Mouse (Mus musculus): Measurements from ENCODE around the gene Fgd1. TPM values are rescaled to one million over a fixed set of nuclear protein-coding genes. Genes with fewer than 3 reads are reported as not detected.
A peak's percentile ranks its signal among the peaks of the same experiment; 100 is the strongest.

The Fgd1 gene
- polyA plus RNA-seq, 1 experiment from 2014 or later = 13.5 TPM

- H3K9ac ChIP-seq (ENCODE audit: low read length) = peak overlapping the region; percentile 66
- peak overlapping the region; percentile 62; the same call in 1 of the 2 replicates for H3K4me2 ChIP-seq (ENCODE audit: low read depth, severe bottlenecking)
- H3K27me3 ChIP-seq (ENCODE audit: control insufficient read depth, insufficient read depth, low read length) = no peaks in the 10 kb centered on the region
- peak overlapping the region; percentile 83 for H3K27ac ChIP-seq (replicated peaks; ENCODE audit: low read depth, low read length)
- no peaks in the 10 kb centered on the region for H3K36me3 ChIP-seq (ENCODE audit: control insufficient read depth, insufficient read depth, low read length)
- 16% methylated on average over 42 of the region's 62 CpGs for WGBS
- peak overlapping the region; percentile 52 for H3K4me3 ChIP-seq (ENCODE audit: low read depth, low read length)
- peak; percentile 91 for ATAC-seq (ENCODE audit: insufficient number of reproducible peaks, low FRiP score, low TSS enrichment, low read depth)
- peak; percentile 87 for DNase-seq (ENCODE audit: low spot score)
- H3K9me3 ChIP-seq (ENCODE audit: control insufficient read depth, low read length) = no peaks in the 10 kb centered on the region
- H3K4me1 ChIP-seq (ENCODE audit: control insufficient read depth, insufficient read depth, low read length) = 0 out of 2 replicates have a peak, but pooled peaks cover 2% of the 10 kb centered on the region
These were observed 954 bp downstream of the Fgd1 start for GRCm38 (mm10) chrX:151046777-151047430.

GRCm38 (mm10) chrX:151047431-151048058, 1.6 kb downstream of the Fgd1 start:
- no peaks in the 10 kb centered on the region for H3K9me3 ChIP-seq (ENCODE audit: control insufficient read depth, low read length)
- peak overlapping the region; percentile 66 for H3K9ac ChIP-seq (ENCODE audit: low read length)
- no peaks in the 10 kb centered on the region for H3K27me3 ChIP-seq (ENCODE audit: control insufficient read depth, insufficient read depth, low read length)
- peak; percentile 32 for DNase-seq (ENCODE audit: low spot score)
- 19% methylated on average over 44 of the region's 56 CpGs for WGBS
- peak overlapping the region; percentile 62 for H3K4me2 ChIP-seq (ENCODE audit: low read depth, severe bottlenecking)
- no peaks in the 10 kb centered on the region for H3K36me3 ChIP-seq (ENCODE audit: control insufficient read depth, insufficient read depth, low read length)
- H3K4me1 ChIP-seq (ENCODE audit: control insufficient read depth, insufficient read depth, low read length) = 0 out of 2 replicates have a peak, but pooled peaks cover 2% of the 10 kb centered on the region
- peak overlapping the region; percentile 52 for H3K4me3 ChIP-seq (ENCODE audit: low read depth, low read length)
- peak overlapping the region; percentile 83 for H3K27ac ChIP-seq (replicated peaks; ENCODE audit: low read depth, low read length)
- ATAC-seq (ENCODE audit: insufficient number of reproducible peaks, low FRiP score, low TSS enrichment, low read depth) = 0 out of 2 replicates have a peak, but pooled peaks have one; percentile 24

- DNase-seq (ENCODE audit: low spot score) = no peak
- peak overlapping the region; percentile 24; the same call in 1 of the 2 replicates for H3K4me2 ChIP-seq (ENCODE audit: low read depth, severe bottlenecking)
- 66% methylated on average over 8 of the region's 8 CpGs for WGBS
- 0 out of 2 replicates have a peak, but pooled peaks cover 7% of the 10 kb centered on the region for H3K4me1 ChIP-seq (ENCODE audit: control insufficient read depth, insufficient read depth, low read length)
- H3K36me3 ChIP-seq (ENCODE audit: control insufficient read depth, insufficient read depth, low read length) = no peaks in the 10 kb centered on the region
- no peak overlapping the region for H3K9ac ChIP-seq (ENCODE audit: low read length)
- H3K27ac ChIP-seq (replicated peaks; ENCODE audit: low read depth, low read length) = no peak overlapping the region
- no peaks in the 10 kb centered on the region for H3K9me3 ChIP-seq (ENCODE audit: control insufficient read depth, low read length)
- H3K27me3 ChIP-seq (ENCODE audit: control insufficient read depth, insufficient read depth, low read length) = no peaks in the 10 kb centered on the region
- no peak for ATAC-seq (ENCODE audit: insufficient number of reproducible peaks, low FRiP score, low TSS enrichment, low read depth)
- H3K4me3 ChIP-seq (ENCODE audit: low read depth, low read length) = no peak overlapping the region
These were observed 3.8 kb downstream of the Fgd1 start for GRCm38 (mm10) chrX:151049661-151050215.

GRCm38 (mm10) chrX:151050337-151050736, 4.4 kb downstream of the Fgd1 start:
- H3K27ac ChIP-seq (replicated peaks; ENCODE audit: low read depth, low read length) = no peak overlapping the region
- no peak for ATAC-seq (ENCODE audit: insufficient number of reproducible peaks, low FRiP score, low TSS enrichment, low read depth)
- no peaks in the 10 kb centered on the region for H3K27me3 ChIP-seq (ENCODE audit: control insufficient read depth, insufficient read depth, low read length)
- 75% methylated on average over 7 of the region's 7 CpGs for WGBS
- H3K36me3 ChIP-seq (ENCODE audit: control insufficient read depth, insufficient read depth, low read length) = no peaks in the 10 kb centered on the region
- no peak overlapping the region for H3K4me2 ChIP-seq (ENCODE audit: low read depth, severe bottlenecking)
- peaks cover 9% of the 10 kb centered on the region; the same call in 1 of the 2 replicates for H3K4me1 ChIP-seq (ENCODE audit: control insufficient read depth, insufficient read depth, low read length)
- no peaks in the 10 kb centered on the region for H3K9me3 ChIP-seq (ENCODE audit: control insufficient read depth, low read length)
- H3K9ac ChIP-seq (ENCODE audit: low read length) = no peak overlapping the region
- no peak overlapping the region for H3K4me3 ChIP-seq (ENCODE audit: low read depth, low read length)
- no peak for DNase-seq (ENCODE audit: low spot score)

- WGBS = 50% methylated on average over 5 of the region's 6 CpGs
- Histone ChIP-seq H3K4me1 (ENCODE audit: control insufficient read depth, insufficient read depth, low read length) (peaks cover 9% of the 10 kb centered on the region; the same call in 1 of the 2 replicates), H3K4me2 (ENCODE audit: low read depth, severe bottlenecking) (0 out of 2 replicates have a peak overlapping the region, but pooled peaks have one; percentile 12), H3K27me3 (ENCODE audit: control insufficient read depth, insufficient read depth, low read length) (no peaks in the 10 kb centered on the region), H3K9ac (ENCODE audit: low read length) (no peak overlapping the region), H3K9me3 (ENCODE audit: control insufficient read depth, low read length) (no peaks in the 10 kb centered on the region), H3K4me3 (ENCODE audit: low read depth, low read length) (no peak overlapping the region), H3K36me3 (ENCODE audit: control insufficient read depth, insufficient read depth, low read length) (no peaks in the 10 kb centered on the region), H3K27ac (replicated peaks; ENCODE audit: low read depth, low read length) (peak overlapping the region; percentile 79)
- ATAC-seq (ENCODE audit: insufficient number of reproducible peaks, low FRiP score, low TSS enrichment, low read depth) (peak; percentile 58; the same call in 1 of the 2 replicates), DNase-seq (ENCODE audit: low spot score) (peak; percentile 59)
These were observed 8.5 kb downstream of the Fgd1 start for GRCm38 (mm10) chrX:151054489-151054888.

GRCm38 (mm10) chrX:151055559-151055958, 9.6 kb downstream of the Fgd1 start:
- 23% methylated on average over 1 of the region's 1 CpGs for WGBS
- no peaks in the 10 kb centered on the region for H3K36me3 ChIP-seq (ENCODE audit: control insufficient read depth, insufficient read depth, low read length)
- peak; percentile 27 for DNase-seq (ENCODE audit: low spot score)
- no peak overlapping the region for H3K4me2 ChIP-seq (ENCODE audit: low read depth, severe bottlenecking)
- peaks cover 7% of the 10 kb centered on the region; the same call in 1 of the 2 replicates for H3K4me1 ChIP-seq (ENCODE audit: control insufficient read depth, insufficient read depth, low read length)
- no peaks in the 10 kb centered on the region for H3K9me3 ChIP-seq (ENCODE audit: control insufficient read depth, low read length)
- 0 out of 2 replicates have a peak, but pooled peaks have one; percentile 61 for ATAC-seq (ENCODE audit: insufficient number of reproducible peaks, low FRiP score, low TSS enrichment, low read depth)
- 0 out of 2 replicates have a peak, but pooled peaks cover 2% of the 10 kb centered on the region for H3K27me3 ChIP-seq (ENCODE audit: control insufficient read depth, insufficient read depth, low read length)
- no peak overlapping the region for H3K4me3 ChIP-seq (ENCODE audit: low read depth, low read length)
- no peak overlapping the region for H3K27ac ChIP-seq (replicated peaks; ENCODE audit: low read depth, low read length)
- no peak overlapping the region for H3K9ac ChIP-seq (ENCODE audit: low read length)

- Histone ChIP-seq H3K27me3 (ENCODE audit: control insufficient read depth, insufficient read depth, low read length) (0 out of 2 replicates have a peak, but pooled peaks cover 2% of the 10 kb centered on the region), H3K36me3 (ENCODE audit: control insufficient read depth, insufficient read depth, low read length) (no peaks in the 10 kb centered on the region), H3K4me1 (ENCODE audit: control insufficient read depth, insufficient read depth, low read length) (peaks cover 3% of the 10 kb centered on the region; the same call in 1 of the 2 replicates), H3K9me3 (ENCODE audit: control insufficient read depth, low read length) (no peaks in the 10 kb centered on the region), H3K27ac (replicated peaks; ENCODE audit: low read depth, low read length) (no peak overlapping the region), H3K4me3 (ENCODE audit: low read depth, low read length) (no peak overlapping the region), H3K9ac (ENCODE audit: low read length) (no peak overlapping the region), H3K4me2 (ENCODE audit: low read depth, severe bottlenecking) (no peak overlapping the region)
- ATAC-seq (ENCODE audit: insufficient number of reproducible peaks, low FRiP score, low TSS enrichment, low read depth) (no peak), DNase-seq (ENCODE audit: low spot score) (no peak)
- WGBS = 73% methylated on average over 1 of the region's 1 CpGs
These were observed 13.4 kb downstream of the Fgd1 start for GRCm38 (mm10) chrX:151059346-151059745.

- Histone ChIP-seq H3K9me3 (ENCODE audit: control insufficient read depth, low read length) (no peaks in the 10 kb centered on the region), H3K4me1 (ENCODE audit: control insufficient read depth, insufficient read depth, low read length) (no peaks in the 10 kb centered on the region), H3K27me3 (ENCODE audit: control insufficient read depth, insufficient read depth, low read length) (0 out of 2 replicates have a peak, but pooled peaks cover 2% of the 10 kb centered on the region), H3K4me3 (ENCODE audit: low read depth, low read length) (no peak overlapping the region), H3K27ac (replicated peaks; ENCODE audit: low read depth, low read length) (no peak overlapping the region), H3K36me3 (ENCODE audit: control insufficient read depth, insufficient read depth, low read length) (no peaks in the 10 kb centered on the region), H3K9ac (ENCODE audit: low read length) (no peak overlapping the region), H3K4me2 (ENCODE audit: low read depth, severe bottlenecking) (no peak overlapping the region)
- DNase-seq (ENCODE audit: low spot score) = no peak
- whole genome bisulfite sequencing = 57% methylated on average over 3 of the region's 3 CpGs
- no peak for ATAC-seq (ENCODE audit: insufficient number of reproducible peaks, low FRiP score, low TSS enrichment, low read depth)
These were observed 15.8 kb downstream of the Fgd1 start for GRCm38 (mm10) chrX:151061615-151062299.

Measured in limb, embryonic 11.5 days (tissue).